Mouse (Mus musculus): Measurements from ENCODE around the gene Spock2.
"Not testable (repeated sequence)": the region's sequence is repeated elsewhere in the genome, so short reads cannot be mapped to it uniquely, and the experiment has no call there.

DNA sequence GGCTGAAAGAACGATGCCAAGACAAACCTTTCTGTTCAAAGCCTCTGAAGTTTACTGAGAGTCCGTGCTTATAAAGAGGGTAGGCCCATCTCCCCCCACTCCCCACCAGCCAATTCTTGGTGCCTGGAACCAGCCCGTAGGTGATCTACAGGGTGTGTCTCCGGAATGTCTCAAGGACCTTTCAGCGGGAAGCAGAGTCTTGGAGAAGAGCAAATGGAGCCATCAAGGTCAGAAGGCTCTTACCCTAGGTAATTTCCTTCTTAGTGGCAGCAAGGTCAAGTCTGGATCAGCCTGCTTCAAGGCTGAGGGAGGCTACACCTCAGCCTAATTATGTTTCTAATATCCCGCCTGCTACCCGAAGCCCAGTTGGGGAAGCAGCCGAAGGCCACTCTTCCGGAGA is 69.3 kb downstream of the Spock2 start:
- TF ChIP-seq HCFC1 (IDR thresholded peaks at IDR 0.05; ENCODE audit: borderline replicate concordance, insufficient read depth, low read length); ZNF384 (IDR thresholded peaks at IDR 0.05; ENCODE audit: low read depth, low read length); ZC3H11A (IDR thresholded peaks at IDR 0.05; ENCODE audit: borderline replicate concordance, low read depth, low read length); CHD2 (IDR thresholded peaks at IDR 0.05; ENCODE audit: low read depth, low read length): not testable (repeated sequence)

Measured in ES-E14 (cell line).